Mouse (Mus musculus): ENCODE data around the gene Sec14l4.

- no peak for TF ChIP-seq CTCF (IDR thresholded peaks at IDR 0.05; ENCODE audit: control insufficient read depth, insufficient read depth, insufficient replicate concordance, low read depth, low read length)
- no peak for TF ChIP-seq POLR2A (IDR thresholded peaks at IDR 0.05; ENCODE audit: control insufficient read depth, low read depth, low read length)
Observed at GRCm38 (mm10) chr11:4087267-4087666, 56.0 kb downstream of the Sec14l4 start.

Data from testis, adult 2 months (tissue).